Mouse (Mus musculus): ENCODE results near the gene Rem2. TPM values are rescaled to one million over a fixed set of nuclear protein-coding genes. Genes with fewer than 3 reads are reported as not detected.
A peak's percentile ranks its signal among the peaks of the same experiment; 100 is the strongest.

The Rem2 gene
- total RNA-seq, 2 experiments from 2014 or later = not detected

GRCm38 (mm10) chr14:54442548-54442947 lies 33.4 kb upstream of the Rem2 start:
- no peak for DNase-seq
- intact Hi-C loops (cut with DNase I; ENCODE audit: low total_unique reads) = no loop called here

DNA sequence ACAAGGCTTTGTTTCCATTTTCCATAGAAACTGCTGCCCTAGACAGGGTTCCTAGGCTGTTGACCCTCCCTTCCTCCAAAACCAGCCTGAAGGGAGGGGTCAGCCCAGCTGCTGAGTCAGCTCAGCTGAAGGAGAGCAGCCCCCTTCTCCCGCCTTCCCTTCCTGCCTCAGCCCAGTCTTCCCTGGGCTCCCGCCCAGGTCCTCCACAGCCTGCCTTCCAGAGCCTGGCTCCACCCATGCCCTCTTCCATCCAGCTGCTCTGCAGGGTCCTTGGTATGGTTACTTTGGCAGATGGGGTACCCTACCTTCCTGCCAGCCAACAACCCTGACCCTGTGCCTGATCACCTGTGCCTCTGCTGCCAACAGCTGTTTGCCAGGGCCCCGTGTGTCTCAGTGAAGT lies 32.7 kb upstream of the Rem2 start:
- intact Hi-C loops (cut with DNase I; ENCODE audit: low total_unique reads) = no loop called here
- DNase-seq = peak; percentile 86

DNA sequence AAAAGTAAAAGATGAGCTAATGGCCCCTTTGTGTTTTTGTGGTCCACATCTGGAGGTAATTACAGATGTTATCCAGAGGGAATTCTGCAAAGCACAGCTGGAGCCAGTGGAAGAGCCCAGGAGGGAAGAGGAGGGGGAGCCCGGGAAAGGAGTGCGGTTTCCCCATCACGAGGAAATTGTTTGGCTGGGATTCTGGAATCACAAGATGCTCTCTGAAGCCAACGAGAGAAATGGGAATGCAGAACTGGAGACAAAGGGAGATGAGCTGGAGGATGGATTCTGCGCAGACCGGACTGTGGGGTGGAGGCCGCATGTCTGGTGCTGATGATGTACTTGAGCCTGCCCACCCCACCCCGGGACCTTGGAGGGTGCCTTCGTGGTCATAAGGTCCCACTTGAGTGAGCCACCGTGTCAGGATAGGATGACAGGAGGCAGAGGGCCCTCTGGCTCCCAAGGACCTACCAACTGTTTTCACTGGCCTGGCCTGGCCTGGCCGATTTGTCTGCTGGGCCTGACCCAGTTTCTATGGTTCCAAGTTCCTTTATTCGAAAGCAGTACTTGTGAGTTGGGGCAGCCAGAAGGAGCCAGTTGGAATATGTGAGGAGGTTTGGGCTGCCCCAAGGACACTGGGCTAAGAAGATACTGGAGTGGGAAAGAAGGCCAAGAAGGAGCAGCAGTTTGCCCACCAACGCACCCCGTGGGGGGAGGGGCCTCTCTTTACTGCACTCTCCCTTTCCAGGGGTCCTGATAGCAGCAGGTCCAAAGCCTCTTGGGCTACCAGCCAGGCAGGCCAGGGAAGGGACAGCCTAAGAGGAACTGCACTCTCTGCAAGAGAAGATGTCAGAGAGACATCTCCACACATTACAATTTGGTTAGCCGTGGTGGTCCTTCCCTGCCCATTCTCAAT lies 31.9 kb upstream of the Rem2 start:
- intact Hi-C loops (cut with DNase I; ENCODE audit: low total_unique reads) = no loop called here
- peak; percentile 71 for DNase-seq

GRCm38 (mm10) chr14:54445476-54445875 lies 30.4 kb upstream of the Rem2 start:
- intact Hi-C loops (cut with DNase I; ENCODE audit: low total_unique reads) = loop anchor here (5.0 kb wide), 1 partner anchor 218 kb away; no protein-coding TSS in a partner anchor
- DNase-seq = peak; percentile 80

GRCm38 (mm10) chr14:54453566-54453965 lies 22.3 kb upstream of the Rem2 start:
- intact Hi-C loops (cut with DNase I; ENCODE audit: low total_unique reads) = no loop called here
- no peak for DNase-seq

GRCm38 (mm10) chr14:54454669-54455528 lies 21.0 kb upstream of the Rem2 start:
- no peak for DNase-seq
- intact Hi-C loops (cut with DNase I; ENCODE audit: low total_unique reads) = no loop called here

GRCm38 (mm10) chr14:54457907-54458569 lies 17.9 kb upstream of the Rem2 start:
- no peak for DNase-seq
- intact Hi-C loops (cut with DNase I; ENCODE audit: low total_unique reads) = no loop called here

DNA sequence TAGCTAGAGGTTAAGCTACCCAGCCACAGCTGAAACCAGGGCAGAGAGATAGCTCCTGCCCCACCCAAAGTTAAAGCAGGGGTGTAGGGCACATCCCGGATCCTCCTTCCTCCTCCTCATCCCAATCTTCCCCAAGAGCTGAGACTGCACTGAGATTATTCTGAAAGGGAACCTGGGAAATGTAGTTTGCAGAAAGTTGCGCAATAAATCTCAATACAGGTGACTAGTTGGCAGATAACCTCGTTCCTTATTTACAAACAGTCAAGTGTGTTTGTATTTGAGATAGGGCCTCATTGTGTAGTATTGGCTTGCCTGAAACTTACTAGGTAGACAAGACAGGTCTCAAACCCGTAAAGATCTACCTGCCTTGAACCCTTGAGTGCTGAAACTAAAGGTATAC lies 13.8 kb upstream of the Rem2 start:
- intact Hi-C loops (cut with DNase I; ENCODE audit: low total_unique reads) = no loop called here
- no peak for DNase-seq

DNA sequence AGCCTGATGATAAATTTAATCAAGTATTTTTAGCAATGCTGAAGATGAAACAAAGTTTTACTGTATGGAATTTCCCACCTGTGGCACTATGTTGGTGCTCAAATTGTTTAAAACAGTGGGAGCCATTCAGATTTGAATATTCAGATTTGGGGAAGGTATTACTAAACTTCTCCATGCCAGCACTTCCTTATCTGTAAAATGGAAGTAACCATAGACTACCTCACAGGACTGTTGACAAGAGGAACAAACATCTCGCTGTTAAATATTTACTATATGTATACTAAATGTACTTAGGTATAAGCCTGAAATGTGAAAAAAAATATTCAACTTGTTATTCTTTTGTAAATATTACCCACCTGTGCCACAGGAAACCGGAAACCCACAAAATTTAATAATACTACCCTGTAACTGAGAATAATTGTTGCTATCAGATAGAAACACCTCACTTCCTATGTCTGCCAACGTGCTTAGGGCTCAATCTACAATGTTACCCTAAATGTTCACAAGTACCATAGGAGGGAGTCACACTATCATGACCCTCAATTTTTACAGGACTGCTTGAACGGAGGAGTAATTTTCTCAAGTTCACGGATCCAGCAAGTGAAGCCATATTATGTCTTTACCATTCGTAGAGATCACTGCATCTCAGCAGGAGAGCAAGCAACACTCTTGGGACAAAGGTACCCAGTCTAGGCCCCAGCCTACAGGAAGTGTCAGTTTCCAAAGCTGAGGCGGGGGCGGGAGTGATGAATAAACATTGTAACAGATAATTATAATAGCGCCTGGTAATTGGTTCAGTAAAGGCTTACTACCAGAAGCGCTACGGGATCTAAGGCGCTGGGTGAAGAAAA lies 12.6 kb upstream of the Rem2 start:
- intact Hi-C loops (cut with DNase I; ENCODE audit: low total_unique reads) = no loop called here
- DNase-seq = no peak

DNA sequence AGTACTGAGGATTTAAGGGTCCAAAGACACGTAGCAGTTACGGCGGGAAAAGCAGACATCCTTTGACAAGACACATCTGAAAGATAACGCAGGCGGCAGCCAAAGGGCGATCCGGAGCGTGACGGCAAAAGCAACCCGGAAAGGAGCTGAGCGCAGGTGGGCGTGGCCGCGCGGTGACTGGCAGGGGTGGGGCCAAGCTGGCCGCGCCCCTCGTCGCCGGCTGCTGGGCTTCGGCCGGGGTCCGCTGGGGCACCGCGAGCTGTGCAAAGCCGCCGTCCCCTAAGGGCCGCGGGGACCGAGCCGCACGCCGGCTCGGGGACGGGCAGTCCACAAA lies 12.0 kb upstream of the Rem2 start, which contains the start of gene Lrp10:
Lrp10 (plus strand) TSS at position 179 of the 334 bp plus-strand sequence.
- intact Hi-C loops (cut with DNase I; ENCODE audit: low total_unique reads) = no loop called here
- peak; percentile 90 for DNase-seq

DNA sequence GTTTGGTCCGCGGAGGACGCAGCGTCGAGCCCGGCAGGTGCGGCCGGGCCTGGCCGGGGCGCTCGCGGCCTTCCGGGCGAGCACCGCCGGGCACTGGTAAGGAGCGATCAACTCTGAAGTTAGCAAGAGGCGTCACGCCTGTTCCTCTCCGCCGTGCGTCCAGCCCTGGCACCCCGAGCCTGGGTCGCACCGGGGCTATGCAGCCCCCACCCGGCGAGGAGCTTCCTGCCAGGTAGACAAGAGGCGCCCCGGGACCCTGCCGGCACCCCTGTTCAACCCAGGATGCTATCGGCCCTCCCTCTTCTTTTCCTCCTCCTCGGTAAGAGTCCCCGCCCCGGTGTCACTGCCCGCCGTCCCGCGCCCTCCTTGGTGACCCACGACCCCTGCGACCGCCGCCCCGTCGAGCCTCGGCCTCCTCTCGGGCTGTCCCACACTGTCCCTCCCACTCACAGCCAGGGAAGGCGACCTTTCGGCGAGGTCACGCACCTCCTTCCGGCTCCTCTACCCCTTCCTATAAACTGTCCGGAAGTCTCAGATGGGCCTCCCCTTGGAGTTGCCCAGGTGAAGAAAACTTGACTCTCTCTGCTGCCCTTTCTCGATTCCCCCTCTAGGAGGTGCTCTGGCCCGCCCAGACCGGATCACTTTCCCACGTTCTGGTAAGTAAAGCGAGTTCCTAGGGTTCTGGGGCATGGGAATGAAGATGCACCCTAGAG lies 11.5 kb upstream of the Rem2 start:
- intact Hi-C loops (cut with DNase I; ENCODE audit: low total_unique reads) = no loop called here
- DNase-seq = peak; percentile 54

DNA sequence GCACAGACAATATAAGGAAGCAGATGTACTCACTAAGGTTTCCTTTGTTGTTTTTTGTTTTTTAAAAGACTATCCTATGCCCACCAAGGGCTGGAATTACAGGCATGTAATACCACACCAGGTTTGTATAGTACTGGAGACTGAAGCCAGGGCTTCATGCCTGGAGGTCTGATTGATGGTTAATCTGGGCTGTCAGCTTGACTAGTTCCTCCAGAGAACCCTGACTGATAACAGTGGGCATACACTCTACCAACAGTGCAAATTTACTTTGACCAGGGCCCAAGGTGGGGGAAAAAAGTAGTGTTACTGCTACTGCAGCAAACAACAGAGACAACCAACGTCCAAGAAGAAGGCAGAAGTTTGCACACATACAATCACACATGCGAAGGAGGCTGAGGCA lies 4.4 kb upstream of the Rem2 start:
- intact Hi-C loops (cut with DNase I; ENCODE audit: low total_unique reads) = no loop called here
- DNase-seq = no peak

GRCm38 (mm10) chr14:54472671-54473070 lies 3.2 kb upstream of the Rem2 start:
- intact Hi-C loops (cut with DNase I; ENCODE audit: low total_unique reads) = no loop called here
- DNase-seq = no peak

GRCm38 (mm10) chr14:54474744-54475143 lies 1.2 kb upstream of the Rem2 start:
- intact Hi-C loops (cut with DNase I; ENCODE audit: low total_unique reads) = no loop called here
- DNase-seq = no peak

- no peak for DNase-seq
Observed at GRCm38 (mm10) chr14:54477172-54477909, 1.4 kb downstream of the Rem2 start.

GRCm38 (mm10) chr14:54479451-54479920 lies 3.6 kb downstream of the Rem2 start:
- intact Hi-C loops (cut with DNase I; ENCODE audit: low total_unique reads) = no loop called here

More at GRCm38 (mm10) chr14:54477172-54477909, 1.4 kb downstream of the Rem2 start:
- intact Hi-C loops (cut with DNase I; ENCODE audit: low total_unique reads) = no loop called here

GRCm38 (mm10) chr14:54480673-54481072 lies 4.8 kb downstream of the Rem2 start:
- intact Hi-C loops (cut with DNase I; ENCODE audit: low total_unique reads) = no loop called here
- DNase-seq = no peak

More at GRCm38 (mm10) chr14:54479451-54479920, 3.6 kb downstream of the Rem2 start:
- DNase-seq = no peak

- intact Hi-C loops (cut with DNase I; ENCODE audit: low total_unique reads) = no loop called here
- no peak for DNase-seq
Observed at GRCm38 (mm10) chr14:54481402-54481801, 5.5 kb downstream of the Rem2 start.

All from gastrocnemius, postnatal 14 days (tissue).